Mouse (Mus musculus): ENCODE measurements around the gene Preb. TPM values are rescaled to one million over a fixed set of nuclear protein-coding genes. Genes with fewer than 3 reads are reported as not detected.
A peak's percentile ranks its signal among the peaks of the same experiment; 100 is the strongest.

The Preb gene
- polyA plus RNA-seq, 1 experiment from 2014 or later = 127 TPM

- H3K27ac ChIP-seq (replicated peaks) = no peak overlapping the region
- ATAC-seq (replicated peaks) = no peak
- peaks cover 36% of the 10 kb centered on the region for H3K4me1 ChIP-seq
- no peaks in the 10 kb centered on the region for H3K9me3 ChIP-seq
- no peak overlapping the region for H3K9ac ChIP-seq (replicated peaks)
- 86% methylated on average over 31 of the region's 31 CpGs for WGBS
- H3K4me2 ChIP-seq (replicated peaks) = no peak overlapping the region
- H3K4me3 ChIP-seq = no peak overlapping the region
- no peaks in the 10 kb centered on the region for H3K27me3 ChIP-seq
- no peaks in the 10 kb centered on the region for H3K36me3 ChIP-seq
These were observed 42.1 kb downstream of the Preb start for GRCm38 (mm10) chr5:30917891-30918670.

- Histone ChIP-seq H3K27ac (replicated peaks) (no peak overlapping the region), H3K9ac (replicated peaks) (no peak overlapping the region), H3K27me3 (no peaks in the 10 kb centered on the region), H3K9me3 (no peaks in the 10 kb centered on the region), H3K4me1 (peaks cover 41% of the 10 kb centered on the region), H3K36me3 (no peaks in the 10 kb centered on the region), H3K4me2 (replicated peaks) (no peak overlapping the region), H3K4me3 (no peak overlapping the region)
- 93% methylated on average over 11 of the region's 11 CpGs for WGBS
- ATAC-seq (replicated peaks) = no peak
These were observed 42.8 kb downstream of the Preb start for GRCm38 (mm10) chr5:30917348-30917747.

GRCm38 (mm10) chr5:30916841-30917240, 43.3 kb downstream of the Preb start:
- ATAC-seq (replicated peaks) = no peak
- 96% methylated on average over 9 of the region's 9 CpGs for WGBS

GRCm38 (mm10) chr5:30915974-30916433, 44.2 kb downstream of the Preb start:
- no peaks in the 10 kb centered on the region for H3K27me3 ChIP-seq
- 2% methylated on average over 7 of the region's 7 CpGs for WGBS
- no peak overlapping the region for H3K4me3 ChIP-seq
- no peak overlapping the region for H3K9ac ChIP-seq (replicated peaks)
- no peaks in the 10 kb centered on the region for H3K9me3 ChIP-seq
- H3K4me1 ChIP-seq = peaks cover 36% of the 10 kb centered on the region
- H3K4me2 ChIP-seq (replicated peaks) = 0 out of 2 replicates have a peak overlapping the region, but pooled peaks have one; percentile 2
- ATAC-seq (replicated peaks) = peak; percentile 92
- no peaks in the 10 kb centered on the region for H3K36me3 ChIP-seq
- H3K27ac ChIP-seq (replicated peaks) = peak overlapping the region; percentile 68

More at GRCm38 (mm10) chr5:30916841-30917240, 43.3 kb downstream of the Preb start:
- Histone ChIP-seq H3K4me1 (peaks cover 40% of the 10 kb centered on the region), H3K27me3 (no peaks in the 10 kb centered on the region), H3K27ac (replicated peaks) (no peak overlapping the region), H3K9ac (replicated peaks) (no peak overlapping the region), H3K4me3 (no peak overlapping the region), H3K9me3 (no peaks in the 10 kb centered on the region), H3K4me2 (replicated peaks) (no peak overlapping the region), H3K36me3 (no peaks in the 10 kb centered on the region)

- ATAC-seq (replicated peaks) = peak; percentile 62
- no peaks in the 10 kb centered on the region for H3K36me3 ChIP-seq
- no peak overlapping the region for H3K4me3 ChIP-seq
- no peak overlapping the region for H3K9ac ChIP-seq (replicated peaks)
- H3K9me3 ChIP-seq = no peaks in the 10 kb centered on the region
- H3K4me1 ChIP-seq = peaks cover 30% of the 10 kb centered on the region
- no peaks in the 10 kb centered on the region for H3K27me3 ChIP-seq
- no peak overlapping the region for H3K4me2 ChIP-seq (replicated peaks)
- H3K27ac ChIP-seq (replicated peaks) = peak overlapping the region; percentile 6
- 74% methylated on average over 9 of the region's 9 CpGs for WGBS
These were observed 44.7 kb downstream of the Preb start for GRCm38 (mm10) chr5:30915456-30915855.

GRCm38 (mm10) chr5:30914849-30915248, 45.3 kb downstream of the Preb start:
- H3K4me3 ChIP-seq = no peak overlapping the region
- H3K27me3 ChIP-seq = no peaks in the 10 kb centered on the region
- no peak overlapping the region for H3K9ac ChIP-seq (replicated peaks)
- no peaks in the 10 kb centered on the region for H3K36me3 ChIP-seq
- no peak for ATAC-seq (replicated peaks)
- no peak overlapping the region for H3K27ac ChIP-seq (replicated peaks)
- no peaks in the 10 kb centered on the region for H3K9me3 ChIP-seq
- no peak overlapping the region for H3K4me2 ChIP-seq (replicated peaks)
- peaks cover 28% of the 10 kb centered on the region for H3K4me1 ChIP-seq
- 89% methylated on average over 6 of the region's 6 CpGs for WGBS

GRCm38 (mm10) chr5:30914101-30914635, 46.0 kb downstream of the Preb start:
- Histone ChIP-seq H3K4me1 (peaks cover 28% of the 10 kb centered on the region), H3K9me3 (no peaks in the 10 kb centered on the region), H3K9ac (replicated peaks) (0 out of 2 replicates have a peak overlapping the region, but pooled peaks have one; percentile 27), H3K36me3 (no peaks in the 10 kb centered on the region), H3K27me3 (no peaks in the 10 kb centered on the region), H3K27ac (replicated peaks) (peak overlapping the region; percentile 69), H3K4me2 (replicated peaks) (no peak overlapping the region), H3K4me3 (peak overlapping the region; percentile 4; the same call in 1 of the 2 replicates)
- 89% methylated on average over 7 of the region's 7 CpGs for WGBS
- no peak for ATAC-seq (replicated peaks)

- Histone ChIP-seq H3K27me3 (no peaks in the 10 kb centered on the region), H3K4me2 (replicated peaks) (no peak within 1 kb of the TSS), H3K4me3 (peak within 1 kb of the TSS; percentile 4; the same call in 1 of the 2 replicates), H3K36me3 (no peaks in the 10 kb centered on the region), H3K9me3 (no peaks in the 10 kb centered on the region), H3K9ac (replicated peaks) (0 out of 2 replicates have a peak within 1 kb of the TSS, but pooled peaks have one; percentile 27), H3K27ac (replicated peaks) (peak within 1 kb of the TSS; percentile 69), H3K4me1 (peaks cover 31% of the 10 kb centered on the region)
- WGBS = 37% methylated on average over 13 of the region's 13 CpGs
- ATAC-seq (replicated peaks) = no peak
These were observed 46.9 kb downstream of the Preb start, which contains the start of gene Emilin1 for GRCm38 (mm10) chr5:30913060-30913841. Gene Emilin1, plus strand, starts transcription at chr5:30913402.

- no peaks in the 10 kb centered on the region for H3K27me3 ChIP-seq
- H3K27ac ChIP-seq (replicated peaks) = peak overlapping the region; percentile 69
- 34% methylated on average over 5 of the region's 5 CpGs for WGBS
- H3K9me3 ChIP-seq = no peaks in the 10 kb centered on the region
- no peak for ATAC-seq (replicated peaks)
- no peak overlapping the region for H3K4me3 ChIP-seq
- no peaks in the 10 kb centered on the region for H3K36me3 ChIP-seq
- peaks cover 35% of the 10 kb centered on the region for H3K4me1 ChIP-seq
- no peak overlapping the region for H3K9ac ChIP-seq (replicated peaks)
- H3K4me2 ChIP-seq (replicated peaks) = no peak overlapping the region
These were observed 48.0 kb downstream of the Preb start for GRCm38 (mm10) chr5:30912156-30912555.

GRCm38 (mm10) chr5:30910481-30910880, 49.7 kb downstream of the Preb start:
- H3K9ac ChIP-seq (replicated peaks) = no peak overlapping the region
- peaks cover under 1% of the 10 kb centered on the region; the same call in 1 of the 2 replicates for H3K36me3 ChIP-seq
- H3K27me3 ChIP-seq = no peaks in the 10 kb centered on the region
- H3K4me2 ChIP-seq (replicated peaks) = no peak overlapping the region
- no peak overlapping the region for H3K4me3 ChIP-seq
- no peak overlapping the region for H3K27ac ChIP-seq (replicated peaks)
- ATAC-seq (replicated peaks) = no peak
- H3K4me1 ChIP-seq = peaks cover 42% of the 10 kb centered on the region
- H3K9me3 ChIP-seq = no peaks in the 10 kb centered on the region

- peaks cover 43% of the 10 kb centered on the region for H3K4me1 ChIP-seq
- no peaks in the 10 kb centered on the region for H3K27me3 ChIP-seq
- no peak for ATAC-seq (replicated peaks)
These were observed 50.3 kb downstream of the Preb start for GRCm38 (mm10) chr5:30909863-30910262.

GRCm38 (mm10) chr5:30909300-30909659, 50.9 kb downstream of the Preb start:
- H3K4me2 ChIP-seq (replicated peaks) = no peak overlapping the region
- WGBS = 69% methylated on average over 7 of the region's 7 CpGs
- H3K4me1 ChIP-seq = peaks cover 43% of the 10 kb centered on the region
- no peaks in the 10 kb centered on the region for H3K9me3 ChIP-seq
- no peaks in the 10 kb centered on the region for H3K27me3 ChIP-seq
- no peak overlapping the region for H3K27ac ChIP-seq (replicated peaks)
- H3K9ac ChIP-seq (replicated peaks) = no peak overlapping the region
- no peak for ATAC-seq (replicated peaks)
- no peak overlapping the region for H3K4me3 ChIP-seq
- H3K36me3 ChIP-seq = peaks cover 13% of the 10 kb centered on the region; the same call in 1 of the 2 replicates

More at GRCm38 (mm10) chr5:30909863-30910262, 50.3 kb downstream of the Preb start:
- Histone ChIP-seq H3K9me3 (no peaks in the 10 kb centered on the region), H3K4me3 (no peak overlapping the region), H3K9ac (replicated peaks) (no peak overlapping the region), H3K4me2 (replicated peaks) (no peak overlapping the region), H3K27ac (replicated peaks) (no peak overlapping the region), H3K36me3 (peaks cover 7% of the 10 kb centered on the region; the same call in 1 of the 2 replicates)
- WGBS = 90% methylated on average over 7 of the region's 7 CpGs
